Mouse (Mus musculus) midbrain, embryonic 11.5 days (tissue): ENCODE measurements around the gene Polr1e. TPM values are rescaled to one million over a fixed set of nuclear protein-coding genes. Genes with fewer than 3 reads are reported as not detected.
"Not testable (repeated sequence)": the region's sequence is repeated elsewhere in the genome, so short reads cannot be mapped to it uniquely, and the experiment has no call there.

Source experiments
- ATAC-seq: fragments of 200-750 bp; cut with Nextera tagmentation; 2 replicates; pipeline ENCODE4 v1.8.0; 2017; ENCODE audit warnings: moderate TSS enrichment, moderate library complexity; ENCODE audit not compliant: low FRiP score
- DNase-seq: peaks from one replicate; pipeline ENCODE4 v3.0.0; 2015; ENCODE audit warnings: low spot score; ENCODE audit errors: missing footprints
- H3K27ac ChIP-seq: fragments of 300-500 bp; sonication (generic); 2 replicates; pipeline ENCODE4 v1.5.1; 2014; ENCODE audit warnings: low read depth, low read length
- H3K27me3 ChIP-seq: fragments of 300-500 bp; sonication (generic); 2 replicates; pipeline ENCODE4 v1.6.1; 2014; ENCODE audit warnings: mild to moderate bottlenecking, low read length, moderate library complexity, mixed read lengths; ENCODE audit not compliant: control insufficient read depth, insufficient read depth
- H3K36me3 ChIP-seq: fragments of 300-500 bp; sonication (generic); 2 replicates; pipeline ENCODE4 v1.6.1; 2014; ENCODE audit warnings: mild to moderate bottlenecking, low read length, moderate library complexity, mixed read lengths; ENCODE audit not compliant: control insufficient read depth, insufficient read depth
- H3K4me1 ChIP-seq: fragments of 300-500 bp; sonication (generic); 2 replicates; pipeline ENCODE4 v1.6.1; 2014; ENCODE audit warnings: low read length; ENCODE audit not compliant: control insufficient read depth, insufficient read depth
- H3K4me2 ChIP-seq: fragments of 300-500 bp; sonication (generic); 2 replicates; pipeline ENCODE4 v1.6.1; 2014; ENCODE audit warnings: mild to moderate bottlenecking, moderate library complexity
- H3K4me3 ChIP-seq: fragments of 300-500 bp; sonication (generic); 2 replicates; pipeline ENCODE4 v1.5.1; 2014; ENCODE audit warnings: low read depth, low read length
- H3K9ac ChIP-seq: fragments of 300-500 bp; sonication (generic); 2 replicates; pipeline ENCODE4 v1.6.1; 2014; ENCODE audit warnings: low read length
- H3K9me3 ChIP-seq: fragments of 300-500 bp; sonication (generic); 2 replicates; pipeline ENCODE4 v1.6.1; 2016; ENCODE audit warnings: low read length; ENCODE audit not compliant: control insufficient read depth
- WGBS: fragments of 180-500 bp; shearing (Covaris S2); extraction: QIAGEN DNeasy Blood & Tissue Kit; methylation state at CpG from one replicate; pipeline ENCODE4 v1.1.7; 2014; 5-methylcytosine and 5-hydroxymethylcytosine counted together
- polyA plus RNA-seq: library from polyadenylated mRNA; unstranded; fragments of >200 nt; fragmentation: Nextera tagmentation; extraction: Ambion mirVana; gene quantifications from 2 replicates; pipeline ENCODE4 v1.2.1, GENCODE M21; 2014

Polr1e gene
- polyA plus RNA-seq, 1 experiment from 2014 or later: 51.6 TPM

- peaks cover 12% of the 10 kb centered on the region; the same call in 1 of the 2 replicates for H3K4me1 ChIP-seq
- 83% methylated on average over 5 of the region's 5 CpGs for WGBS
- DNase-seq (peak; percentile 6), ATAC-seq (no peak)
- H3K9ac ChIP-seq: no peak overlapping the region
- H3K4me3 ChIP-seq: no peak overlapping the region
- no peaks in the 10 kb centered on the region for H3K36me3 ChIP-seq
- H3K9me3 ChIP-seq: no peaks in the 10 kb centered on the region
- no peak overlapping the region for H3K27ac ChIP-seq
- no peak overlapping the region for H3K4me2 ChIP-seq
- no peaks in the 10 kb centered on the region for H3K27me3 ChIP-seq
Observed at GRCm38 (mm10) chr4:44978175-44978574, 40.2 kb upstream of the Polr1e start.

GRCm38 (mm10) chr4:44979794-44980338, 38.5 kb upstream of the Polr1e start:
- Histone ChIP-seq H3K9me3 (no peaks in the 10 kb centered on the region), H3K4me2 (no peak overlapping the region), H3K36me3 (no peaks in the 10 kb centered on the region), H3K27ac (no peak overlapping the region), H3K27me3 (no peaks in the 10 kb centered on the region), H3K9ac (no peak overlapping the region), H3K4me1 (peaks cover 12% of the 10 kb centered on the region; the same call in 1 of the 2 replicates), H3K4me3 (no peak overlapping the region)
- ATAC-seq: no peak
- DNase-seq: peak; percentile 79
- 82% methylated on average over 7 of the region's 7 CpGs for WGBS

- no peaks in the 10 kb centered on the region for H3K36me3 ChIP-seq
- H3K9me3 ChIP-seq: no peaks in the 10 kb centered on the region
- H3K4me3 ChIP-seq: peak within 1 kb of the TSS; percentile 68
- H3K27ac ChIP-seq: no peak within 1 kb of the TSS; the same call in 1 of the 2 replicates
- H3K4me2 ChIP-seq: peak within 1 kb of the TSS; percentile 93
- H3K27me3 ChIP-seq: no peaks in the 10 kb centered on the region
- ATAC-seq (peak; percentile 95), DNase-seq (peak; percentile 99)
- peak within 1 kb of the TSS; percentile 84 for H3K9ac ChIP-seq
- peaks cover 12% of the 10 kb centered on the region; the same call in 1 of the 2 replicates for H3K4me1 ChIP-seq
- WGBS: 1% methylated on average over 40 of the region's 40 CpGs
Observed at GRCm38 (mm10) chr4:44981280-44981973, 37.0 kb upstream of the Polr1e start, which contains the start of gene Grhpr. Grhpr (plus strand) TSS chr4:44981395.

GRCm38 (mm10) chr4:44981974-44982287, 36.5 kb upstream of the Polr1e start:
- no peak for DNase-seq
- WGBS: 22% methylated on average over 5 of the region's 5 CpGs

GRCm38 (mm10) chr4:44982440-44983130, 35.8 kb upstream of the Polr1e start:
- DNase-seq (peak; percentile 81), ATAC-seq (no peak)
- no peak overlapping the region for H3K4me3 ChIP-seq
- H3K9me3 ChIP-seq: no peaks in the 10 kb centered on the region
- H3K4me2 ChIP-seq: peak overlapping the region; percentile 93; the same call in 1 of the 2 replicates
- H3K27ac ChIP-seq: no peak overlapping the region
- H3K4me1 ChIP-seq: peaks cover 12% of the 10 kb centered on the region; the same call in 1 of the 2 replicates
- peak overlapping the region; percentile 84; the same call in 1 of the 2 replicates for H3K9ac ChIP-seq
- H3K36me3 ChIP-seq: no peaks in the 10 kb centered on the region
- H3K27me3 ChIP-seq: no peaks in the 10 kb centered on the region
- 79% methylated on average over 11 of the region's 11 CpGs for WGBS

More at GRCm38 (mm10) chr4:44981974-44982287, 36.5 kb upstream of the Polr1e start:
- ATAC-seq: no peak
- H3K4me3 ChIP-seq: peak overlapping the region; percentile 68
- peak overlapping the region; percentile 93 for H3K4me2 ChIP-seq
- no peak overlapping the region for H3K27ac ChIP-seq
- no peaks in the 10 kb centered on the region for H3K9me3 ChIP-seq
- no peaks in the 10 kb centered on the region for H3K36me3 ChIP-seq
- peaks cover 12% of the 10 kb centered on the region; the same call in 1 of the 2 replicates for H3K4me1 ChIP-seq
- peak overlapping the region; percentile 84 for H3K9ac ChIP-seq
- no peaks in the 10 kb centered on the region for H3K27me3 ChIP-seq

GRCm38 (mm10) chr4:44983131-44983740, 35.1 kb upstream of the Polr1e start:
- Histone ChIP-seq H3K9ac (no peak overlapping the region), H3K4me1 (peaks cover 12% of the 10 kb centered on the region; the same call in 1 of the 2 replicates), H3K36me3 (no peaks in the 10 kb centered on the region), H3K27ac (no peak overlapping the region), H3K27me3 (no peaks in the 10 kb centered on the region), H3K9me3 (no peaks in the 10 kb centered on the region), H3K4me3 (no peak overlapping the region), H3K4me2 (no peak overlapping the region)
- ATAC-seq (no peak), DNase-seq (peak; percentile 64)
- WGBS: 91% methylated on average over 10 of the region's 10 CpGs

GRCm38 (mm10) chr4:44990560-44990959, 27.8 kb upstream of the Polr1e start:
- Histone ChIP-seq H3K27ac (no peak overlapping the region), H3K36me3 (peaks cover 5% of the 10 kb centered on the region; the same call in 1 of the 2 replicates), H3K9me3 (no peaks in the 10 kb centered on the region), H3K9ac (no peak overlapping the region), H3K4me2 (no peak overlapping the region), H3K4me1 (no peaks in the 10 kb centered on the region), H3K4me3 (no peak overlapping the region), H3K27me3 (no peaks in the 10 kb centered on the region)
- DNase-seq (peak; percentile 4), ATAC-seq (no peak)
- WGBS: 91% methylated on average over 5 of the region's 5 CpGs

GRCm38 (mm10) chr4:44992330-44992729, 26.1 kb upstream of the Polr1e start:
- H3K27me3 ChIP-seq, H3K27ac ChIP-seq, ATAC-seq, H3K36me3 ChIP-seq, H3K9me3 ChIP-seq, H3K4me2 ChIP-seq, H3K9ac ChIP-seq, H3K4me1 ChIP-seq, H3K4me3 ChIP-seq: not testable (repeated sequence)
- DNase-seq: peak; percentile 19
- WGBS: 93% methylated on average over 11 of the region's 11 CpGs
